Mouse (Mus musculus) lung, postnatal 0 days (tissue): ENCODE measurements around the gene Lrrc59.
"Not testable (repeated sequence)": the region's sequence is repeated elsewhere in the genome, so short reads cannot be mapped to it uniquely, and the experiment has no call there.

Source experiments
- CTCF ChIP-seq: IDR thresholded peaks from 2 replicates; pipeline ENCODE4 v1.5.1; 2016; ENCODE audit warnings: antibody characterized with exemption, mild to moderate bottlenecking
- EP300 ChIP-seq: IDR thresholded peaks from 2 replicates; pipeline ENCODE4 v1.6.1; 2016; ENCODE audit warnings: antibody characterized with exemption, mild to moderate bottlenecking, control low read depth

GRCm38 (mm10) chr11:94651241-94651640 lies 21.7 kb downstream of the Lrrc59 start:
- not testable (repeated sequence) for TF ChIP-seq CTCF, EP300
